Mouse (Mus musculus): ENCODE data around the gene Ttc39d.

Ttc39d gene

DNA sequence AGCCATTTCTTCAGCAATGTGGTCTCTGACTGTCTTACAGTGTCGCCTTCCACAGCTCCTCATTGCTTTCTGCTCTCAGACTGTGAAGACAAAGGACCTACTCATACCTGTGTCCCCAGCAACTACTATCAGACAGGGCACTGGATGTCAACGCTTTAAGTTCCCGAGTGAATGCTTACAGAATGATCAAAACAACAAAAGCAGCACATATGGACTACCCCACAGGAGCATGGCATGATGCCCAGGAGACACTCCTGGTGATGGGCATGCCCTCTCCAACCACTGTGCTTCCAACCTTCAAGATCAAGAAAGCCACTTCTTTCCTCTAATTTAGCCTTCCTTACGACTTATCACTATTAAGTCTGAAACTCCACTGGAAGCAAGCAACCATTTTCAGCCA, 59.8 kb downstream of the Ttc39d start:
- DNase-seq (ENCODE audit: inconsistent ontology term) = no peak

All from Muller cell, postnatal 12 days (primary cell).